Mouse (Mus musculus): ENCODE measurements around the gene Col20a1. TPM values are rescaled to one million over a fixed set of nuclear protein-coding genes. Genes with fewer than 3 reads are reported as not detected.

The Col20a1 gene
- 1.8 TPM for polyA plus RNA-seq (2017; shearing (Covaris generic))

DNA sequence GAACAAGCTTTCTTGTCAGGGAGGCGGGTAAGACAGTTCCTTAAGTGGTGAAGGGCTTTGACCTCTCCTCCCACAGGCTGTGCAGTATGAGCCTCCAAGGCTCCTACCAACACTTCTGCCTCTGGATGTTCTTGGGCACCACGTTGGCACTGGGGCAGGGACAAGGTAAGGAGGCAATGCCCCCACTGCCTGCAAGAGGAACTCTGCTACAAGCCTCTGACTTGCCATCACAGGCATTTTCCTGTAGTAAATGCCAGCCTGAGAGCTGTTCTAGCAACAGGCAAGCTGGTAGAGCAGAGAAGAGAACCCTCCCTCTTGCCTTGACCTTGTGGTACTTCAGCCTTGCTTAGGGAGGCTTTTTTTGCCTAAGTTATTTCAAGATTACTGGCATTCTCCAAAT, at the start of gene Col20a1:
Col20a1 (plus strand) TSS at position 87 of the 400 bp plus-strand sequence.

DNA sequence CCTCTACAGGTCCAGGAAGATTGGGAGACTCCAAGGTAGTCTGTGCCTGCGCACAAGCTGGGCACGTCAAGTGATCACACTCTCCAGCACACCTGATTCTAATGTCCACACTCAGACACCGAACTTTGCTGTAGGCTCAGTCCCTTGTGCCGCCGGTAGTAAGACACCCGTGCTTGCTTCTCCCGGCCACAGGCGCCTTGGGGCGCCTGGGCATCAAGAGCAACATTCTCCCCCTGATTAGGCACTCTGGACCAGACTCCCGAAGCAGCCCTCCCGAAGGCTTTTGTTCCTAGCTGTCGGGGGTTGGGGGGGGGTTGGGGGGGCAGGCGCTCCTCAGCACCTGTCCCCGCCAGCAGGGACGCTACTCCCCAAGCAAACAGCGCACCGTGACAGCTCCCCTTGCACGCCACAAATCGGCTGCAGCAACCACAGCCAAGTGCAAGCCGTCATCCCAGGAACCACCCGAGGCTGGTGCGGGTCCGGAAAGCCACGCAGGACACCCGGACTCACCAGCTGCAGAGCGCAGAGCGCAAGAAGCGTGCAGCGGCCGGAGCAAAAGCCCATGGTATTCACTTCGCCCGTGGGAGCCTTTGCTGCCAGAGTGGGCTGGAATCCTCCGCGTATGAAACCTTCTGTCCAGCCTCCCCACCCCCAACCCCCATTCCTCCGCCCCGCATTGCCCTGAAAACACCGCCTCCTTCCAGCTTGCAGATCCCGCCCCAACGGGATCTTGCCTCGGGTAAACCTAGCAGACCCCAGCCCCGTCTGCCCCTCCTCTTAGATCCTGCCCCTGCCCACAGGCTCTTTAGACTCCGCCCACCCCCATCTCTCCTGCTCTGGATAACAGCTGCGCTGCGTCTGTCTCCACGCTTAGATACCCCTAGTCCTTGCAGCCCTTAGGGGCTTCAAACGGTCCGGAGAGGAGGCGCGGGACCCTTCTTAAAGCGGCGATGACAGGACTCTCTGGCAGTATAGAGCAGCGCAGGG, 32.0 kb upstream of the Col20a1 start, which contains the start of gene Nkain4:
Nkain4 (minus strand) TSS at position 639 of the 987 bp plus-strand sequence.

DNA sequence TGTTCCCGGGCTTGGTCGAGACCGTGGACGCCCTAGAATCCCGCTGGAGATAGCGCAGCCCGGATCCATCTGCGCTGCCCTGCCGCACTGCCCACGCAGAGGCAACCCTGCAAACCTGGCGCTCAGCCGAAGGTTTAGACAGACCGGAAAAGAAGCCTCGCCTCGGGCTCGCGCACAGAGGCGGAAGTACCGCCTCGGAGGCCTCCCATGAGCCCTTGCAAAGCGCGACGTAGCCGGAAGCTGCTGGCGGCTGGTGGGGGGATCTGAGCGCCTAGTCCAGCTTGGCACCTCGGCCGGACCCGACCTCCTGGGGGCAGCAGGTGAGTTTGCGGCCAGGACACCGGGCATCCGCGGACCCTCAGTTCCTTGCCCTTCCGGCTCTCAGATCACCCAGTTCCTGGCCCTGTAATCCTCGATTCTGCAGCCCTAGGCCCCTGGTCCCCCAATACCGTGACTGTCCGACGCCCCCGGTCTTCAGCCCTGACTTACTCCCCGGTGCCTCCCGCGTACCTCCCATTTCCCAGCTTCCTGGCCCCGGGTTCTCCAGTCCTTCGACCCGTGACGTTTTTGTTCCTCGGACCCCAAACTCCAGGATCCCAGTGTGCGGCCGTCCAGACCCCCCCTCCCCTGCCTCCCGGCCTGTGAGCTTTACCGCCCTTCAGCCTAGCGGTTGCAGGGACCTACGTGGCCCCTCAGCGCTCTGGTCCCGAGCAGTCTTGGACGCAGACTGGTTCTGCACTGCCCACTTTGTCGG, 19.1 kb upstream of the Col20a1 start, which contains the start of gene Arfgap1:
Arfgap1 (plus strand) TSS at position 216 of the 754 bp plus-strand sequence.

DNA sequence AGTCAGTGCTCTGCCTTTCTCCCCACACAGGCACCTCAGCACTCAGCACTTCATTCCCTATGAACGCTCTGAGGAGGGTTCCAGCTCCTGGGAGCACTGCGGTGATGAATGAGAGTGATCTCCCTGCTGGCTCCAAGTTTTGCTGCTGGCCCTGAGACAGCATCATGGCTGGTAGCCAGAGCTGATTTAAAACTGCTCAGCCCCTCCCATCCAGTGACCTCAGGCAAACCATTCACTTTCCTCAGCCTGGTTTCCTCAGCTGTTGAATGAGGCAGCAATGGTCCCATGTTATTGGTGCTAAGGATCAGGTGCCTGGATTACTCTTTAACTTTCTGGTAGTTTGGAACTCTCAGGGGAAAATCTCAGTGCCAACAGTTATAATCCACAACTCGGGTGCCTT, 57.1 kb downstream of the Col20a1 start, which contains the start of gene Chrna4:
Chrna4 (minus strand) TSS at position 110 of the 400 bp plus-strand sequence.

Other genes starting within 250 kb of the Col20a1 start
- not detected for gene Bhlhe23, start 209.6 kb upstream of the Col20a1 start, polyA plus RNA-seq (2017; shearing (Covaris generic))
- gene Ythdf1, start 65.6 kb upstream of the Col20a1 start, polyA plus RNA-seq (2017; shearing (Covaris generic)), result 5.7 TPM
- not detected for gene Birc7, start 57.5 kb upstream of the Col20a1 start, polyA plus RNA-seq (2017; shearing (Covaris generic))
- gene Nkain4, start 31.8 kb upstream of the Col20a1 start, polyA plus RNA-seq (2017; shearing (Covaris generic)), result not detected
- gene Arfgap1, start 19.3 kb upstream of the Col20a1 start, polyA plus RNA-seq (2017; shearing (Covaris generic)), result 81.9 TPM
- not detected for gene Chrna4, start 57.0 kb downstream of the Col20a1 start, polyA plus RNA-seq (2017; shearing (Covaris generic))
- gene Kcnq2, start 148.8 kb downstream of the Col20a1 start, polyA plus RNA-seq (2017; shearing (Covaris generic)), result not detected
- not detected for gene Eef1a2, start 170.5 kb downstream of the Col20a1 start, polyA plus RNA-seq (2017; shearing (Covaris generic))
- gene Ppdpf, start 200.7 kb downstream of the Col20a1 start, polyA plus RNA-seq (2017; shearing (Covaris generic)), result 306 TPM
- not detected for gene Ptk6, start 216.3 kb downstream of the Col20a1 start, polyA plus RNA-seq (2017; shearing (Covaris generic))
- 1.5 TPM for gene Srms, start 226.7 kb downstream of the Col20a1 start, polyA plus RNA-seq (2017; shearing (Covaris generic))
- 0.46 TPM for gene Fndc11, start 233.5 kb downstream of the Col20a1 start, polyA plus RNA-seq (2017; shearing (Covaris generic))

Data from activated CD4-positive, CD25-positive, alpha-beta regulatory T cell, adult 9 weeks (primary cell).